Mouse (Mus musculus) urinary bladder, postnatal 36 days (tissue): ENCODE measurements around the gene Tnfaip3.

Source experiments
- DNase-seq, 2 experiments: peaks; one replicate each; pipeline ENCODE4 v3.0.0; 2022; ENCODE audit warnings: low spot score in 2 of 2, mixed read lengths in 1 of 2

The Tnfaip3 gene

GRCm38 (mm10) chr10:18964856-18965255, 50.6 kb downstream of the Tnfaip3 start:
- no peak for DNase-seq

GRCm38 (mm10) chr10:18959777-18960492, 55.5 kb downstream of the Tnfaip3 start:
- DNase-seq, result no peak

- DNase-seq, result no peak
Measured at GRCm38 (mm10) chr10:18953706-18954071, 61.8 kb downstream of the Tnfaip3 start.

- DNase-seq, result no peak
Measured at GRCm38 (mm10) chr10:18953011-18953705, 62.3 kb downstream of the Tnfaip3 start.
